Mouse (Mus musculus) heart, embryonic 10.5 days (tissue): ENCODE measurements at regions not wholly inside any gene's neighbourhood (a gene's known extent, or its start where the extent isn't known, plus 50 kb on each side); places are given as distances from the start of the nearest gene placed in this dataset.
A peak's percentile ranks its signal among the peaks of the same experiment; 100 is the strongest.

Source experiments
- DNase-seq: peaks from one replicate; pipeline ENCODE4 v3.0.0-alpha.2; 2017; ENCODE audit warnings: low spot score
- H3K27ac ChIP-seq: fragments of 300-500 bp; sonication (generic); 2 replicates; pipeline ENCODE4 v1.5.1; 2016; ENCODE audit warnings: mild to moderate bottlenecking
- H3K27me3 ChIP-seq: fragments of 300-500 bp; sonication (generic); 2 replicates; pipeline ENCODE4 v1.6.1; 2016; ENCODE audit warnings: mild to moderate bottlenecking; ENCODE audit not compliant: poor library complexity, insufficient read depth, severe bottlenecking
- H3K36me3 ChIP-seq: fragments of 300-500 bp; sonication (generic); 2 replicates; pipeline ENCODE4 v1.6.1; 2016; ENCODE audit warnings: mild to moderate bottlenecking, moderate library complexity
- H3K4me1 ChIP-seq: fragments of 300-500 bp; sonication (generic); 2 replicates; pipeline ENCODE4 v1.6.1; 2016; ENCODE audit warnings: mild to moderate bottlenecking
- H3K4me3 ChIP-seq: fragments of 300-500 bp; sonication (generic); 2 replicates; pipeline ENCODE4 v1.5.1; 2016; ENCODE audit warnings: mild to moderate bottlenecking, moderate library complexity
- H3K9me3 ChIP-seq: fragments of 300-500 bp; sonication (generic); 2 replicates; pipeline ENCODE4 v1.6.1; 2016; ENCODE audit warnings: mild to moderate bottlenecking, moderate library complexity
- WGBS: fragments of 180-500 bp; shearing (Covaris S2); methylation state at CpG from one replicate; pipeline ENCODE4 v1.1.7; 2016; 5-methylcytosine and 5-hydroxymethylcytosine counted together

GRCm38 (mm10) chrX:12219474-12219873 is 59.3 kb upstream of the Bcor start:
- Histone ChIP-seq H3K9me3 (no peaks in the 10 kb centered on the region), H3K27ac (no peak overlapping the region), H3K27me3 (peaks cover under 1% of the 10 kb centered on the region), H3K36me3 (no peaks in the 10 kb centered on the region), H3K4me3 (no peak overlapping the region), H3K4me1 (no peaks in the 10 kb centered on the region)
- no peak for DNase-seq
- WGBS: 70% methylated on average over 8 of the region's 8 CpGs

- peaks cover 33% of the 10 kb centered on the region for H3K27me3 ChIP-seq
These were observed 64.2 kb upstream of the Bcor start for GRCm38 (mm10) chrX:12224314-12224713.

GRCm38 (mm10) chrX:12225116-12225891 is 65.1 kb upstream of the Bcor start:
- Histone ChIP-seq H3K9me3 (no peaks in the 10 kb centered on the region), H3K27me3 (peaks cover 33% of the 10 kb centered on the region), H3K4me3 (peak overlapping the region; percentile 49), H3K36me3 (no peaks in the 10 kb centered on the region), H3K27ac (no peak overlapping the region), H3K4me1 (no peaks in the 10 kb centered on the region)
- peak; percentile 75 for DNase-seq
- WGBS: 12% methylated on average over 19 of the region's 19 CpGs

More at GRCm38 (mm10) chrX:12224314-12224713, 64.2 kb upstream of the Bcor start:
- H3K9me3 ChIP-seq: no peaks in the 10 kb centered on the region
- WGBS: 64% methylated on average over 4 of the region's 4 CpGs
- no peaks in the 10 kb centered on the region for H3K4me1 ChIP-seq
- no peak overlapping the region for H3K4me3 ChIP-seq
- H3K27ac ChIP-seq: no peak overlapping the region
- DNase-seq: no peak
- no peaks in the 10 kb centered on the region for H3K36me3 ChIP-seq

GRCm38 (mm10) chrX:12225892-12226206 is 65.7 kb upstream of the Bcor start:
- Histone ChIP-seq H3K36me3 (no peaks in the 10 kb centered on the region), H3K4me3 (peak overlapping the region; percentile 49), H3K27me3 (peaks cover 33% of the 10 kb centered on the region), H3K9me3 (peaks cover 2% of the 10 kb centered on the region; the same call in 1 of the 2 replicates), H3K27ac (no peak overlapping the region), H3K4me1 (no peaks in the 10 kb centered on the region)
- no peak for DNase-seq
- WGBS: 11% methylated on average over 3 of the region's 3 CpGs

GRCm38 (mm10) chrX:12240505-12241011 is 80.4 kb upstream of the Bcor start:
- H3K27me3 ChIP-seq: no peaks in the 10 kb centered on the region
- no peak overlapping the region for H3K27ac ChIP-seq
- H3K36me3 ChIP-seq: no peaks in the 10 kb centered on the region
- DNase-seq: no peak
- H3K4me1 ChIP-seq: no peaks in the 10 kb centered on the region
- WGBS: 33% methylated on average over 4 of the region's 4 CpGs
- no peaks in the 10 kb centered on the region for H3K9me3 ChIP-seq
- no peak overlapping the region for H3K4me3 ChIP-seq

GRCm38 (mm10) chrX:12241751-12242150 is 81.6 kb upstream of the Bcor start:
- DNase-seq: no peak
- H3K27ac ChIP-seq: no peak overlapping the region
- H3K4me1 ChIP-seq: no peaks in the 10 kb centered on the region
- H3K36me3 ChIP-seq: no peaks in the 10 kb centered on the region
- no peaks in the 10 kb centered on the region for H3K27me3 ChIP-seq
- H3K9me3 ChIP-seq: no peaks in the 10 kb centered on the region
- WGBS: 63% methylated on average over 4 of the region's 4 CpGs
- H3K4me3 ChIP-seq: no peak overlapping the region

GRCm38 (mm10) chrX:12249071-12249470 is 88.9 kb upstream of the Bcor start:
- Histone ChIP-seq H3K27me3 (peaks cover 28% of the 10 kb centered on the region; the same call in 1 of the 2 replicates), H3K36me3 (no peaks in the 10 kb centered on the region), H3K27ac (no peak overlapping the region), H3K4me3 (no peak overlapping the region), H3K9me3 (no peaks in the 10 kb centered on the region), H3K4me1 (no peaks in the 10 kb centered on the region)
- no peak for DNase-seq
- 39% methylated on average over 4 of the region's 4 CpGs for WGBS

- Histone ChIP-seq H3K4me3 (no peak overlapping the region), H3K36me3 (no peaks in the 10 kb centered on the region), H3K4me1 (no peaks in the 10 kb centered on the region), H3K27me3 (peaks cover 28% of the 10 kb centered on the region; the same call in 1 of the 2 replicates), H3K27ac (no peak overlapping the region), H3K9me3 (no peaks in the 10 kb centered on the region)
- no peak for DNase-seq
- WGBS: 79% methylated on average over 4 of the region's 4 CpGs
These were observed 89.8 kb upstream of the Bcor start for GRCm38 (mm10) chrX:12249911-12250310.

- Histone ChIP-seq H3K4me1 (no peaks in the 10 kb centered on the region), H3K27me3 (peaks cover 34% of the 10 kb centered on the region), H3K27ac (peak overlapping the region; percentile 82), H3K36me3 (no peaks in the 10 kb centered on the region), H3K9me3 (no peaks in the 10 kb centered on the region), H3K4me3 (peak overlapping the region; percentile 53)
- DNase-seq: peak; percentile 77
- WGBS: 16% methylated on average over 32 of the region's 32 CpGs
These were observed 91.9 kb upstream of the Bcor start for GRCm38 (mm10) chrX:12251853-12252679.

GRCm38 (mm10) chrX:12252680-12253021 is 92.5 kb upstream of the Bcor start:
- no peak for DNase-seq
- H3K4me1 ChIP-seq: no peaks in the 10 kb centered on the region
- H3K27me3 ChIP-seq: peaks cover 34% of the 10 kb centered on the region
- no peaks in the 10 kb centered on the region for H3K9me3 ChIP-seq
- H3K4me3 ChIP-seq: peak overlapping the region; percentile 53
- WGBS: 7% methylated on average over 16 of the region's 16 CpGs
- peak overlapping the region; percentile 82 for H3K27ac ChIP-seq
- H3K36me3 ChIP-seq: no peaks in the 10 kb centered on the region

GRCm38 (mm10) chrX:12256758-12257157 is 96.6 kb upstream of the Bcor start:
- no peaks in the 10 kb centered on the region for H3K9me3 ChIP-seq
- DNase-seq: no peak
- no peaks in the 10 kb centered on the region for H3K4me1 ChIP-seq
- H3K27me3 ChIP-seq: peaks cover 31% of the 10 kb centered on the region
- no peaks in the 10 kb centered on the region for H3K36me3 ChIP-seq
- no peak overlapping the region for H3K4me3 ChIP-seq
- no peak overlapping the region for H3K27ac ChIP-seq
- 71% methylated on average over 8 of the region's 8 CpGs for WGBS

GRCm38 (mm10) chrX:12263834-12264233 is 103.7 kb upstream of the Bcor start:
- no peaks in the 10 kb centered on the region for H3K9me3 ChIP-seq
- H3K4me3 ChIP-seq: no peak overlapping the region
- no peak overlapping the region for H3K27ac ChIP-seq
- H3K36me3 ChIP-seq: no peaks in the 10 kb centered on the region
- H3K4me1 ChIP-seq: no peaks in the 10 kb centered on the region
- H3K27me3 ChIP-seq: peaks cover 15% of the 10 kb centered on the region
- DNase-seq: no peak
- WGBS: 84% methylated on average over 6 of the region's 6 CpGs

GRCm38 (mm10) chrX:12284741-12285140 is 124.6 kb upstream of the Bcor start:
- 72% methylated on average over 4 of the region's 4 CpGs for WGBS
- H3K36me3 ChIP-seq: no peaks in the 10 kb centered on the region
- H3K27me3 ChIP-seq: peaks cover 47% of the 10 kb centered on the region; the same call in 1 of the 2 replicates
- peaks cover 20% of the 10 kb centered on the region for H3K4me1 ChIP-seq
- no peak overlapping the region for H3K27ac ChIP-seq
- no peak for DNase-seq
- no peaks in the 10 kb centered on the region for H3K9me3 ChIP-seq
- H3K4me3 ChIP-seq: no peak overlapping the region
